Mouse (Mus musculus) thymus, postnatal 4 days (tissue): Measurements from ENCODE around the gene Adamts16.

Source experiments
- DNase-seq: peaks from one replicate; pipeline ENCODE4 v3.0.0; 2021

Adamts16 gene

DNA sequence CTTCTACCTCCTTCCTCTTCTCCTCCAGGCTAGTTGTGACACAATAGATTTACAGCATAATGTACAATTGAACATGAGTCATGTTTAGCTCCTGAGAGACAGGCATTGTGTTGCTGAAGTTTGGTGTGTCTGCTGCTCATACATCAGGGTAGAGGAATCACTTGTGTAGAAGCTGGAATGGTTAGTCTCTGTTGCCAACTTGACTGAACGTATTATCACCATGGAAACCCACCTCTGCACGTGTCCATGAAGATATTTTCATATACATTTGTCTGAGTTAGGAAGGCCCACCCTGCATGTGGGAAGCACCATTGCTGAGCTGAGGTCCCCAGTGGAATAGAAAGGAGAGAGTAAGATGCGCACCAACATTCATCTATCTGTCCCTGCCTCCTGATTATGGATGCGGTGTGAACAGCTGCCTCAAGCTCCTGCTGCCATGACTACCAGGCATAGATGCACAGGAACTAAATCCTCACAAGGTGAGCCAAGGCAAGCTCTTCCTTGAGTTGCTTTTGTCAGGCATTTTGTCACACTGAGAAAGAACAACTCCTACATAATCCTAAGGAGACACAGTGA lies 142.7 kb downstream of the Adamts16 start:
- DNase-seq: no peak

- DNase-seq: no peak
These were observed 152.1 kb downstream of the Adamts16 start for GRCm38 (mm10) chr13:70689452-70689960.

DNA sequence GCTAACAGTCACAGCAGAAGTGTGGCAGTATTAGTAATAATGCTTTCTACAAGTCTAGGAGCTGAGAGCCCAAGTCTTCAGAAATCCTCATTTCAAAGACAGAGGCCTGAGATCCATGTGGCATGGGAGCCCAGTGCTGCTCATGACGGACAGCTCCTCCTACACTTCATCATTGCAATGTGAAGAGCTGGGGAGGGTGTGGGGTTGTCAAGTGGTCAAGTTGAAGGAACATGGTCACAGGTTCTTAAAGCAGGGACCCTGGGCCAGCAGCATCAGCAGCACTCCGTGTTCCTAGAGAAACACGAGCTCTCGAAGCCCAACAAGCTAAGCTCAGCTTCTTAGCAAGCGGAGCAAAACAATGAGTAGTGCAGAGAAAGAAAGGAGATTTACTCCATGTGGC lies 155.8 kb downstream of the Adamts16 start:
- no peak for DNase-seq

GRCm38 (mm10) chr13:70684976-70685609 lies 156.5 kb downstream of the Adamts16 start:
- DNase-seq: no peak

DNA sequence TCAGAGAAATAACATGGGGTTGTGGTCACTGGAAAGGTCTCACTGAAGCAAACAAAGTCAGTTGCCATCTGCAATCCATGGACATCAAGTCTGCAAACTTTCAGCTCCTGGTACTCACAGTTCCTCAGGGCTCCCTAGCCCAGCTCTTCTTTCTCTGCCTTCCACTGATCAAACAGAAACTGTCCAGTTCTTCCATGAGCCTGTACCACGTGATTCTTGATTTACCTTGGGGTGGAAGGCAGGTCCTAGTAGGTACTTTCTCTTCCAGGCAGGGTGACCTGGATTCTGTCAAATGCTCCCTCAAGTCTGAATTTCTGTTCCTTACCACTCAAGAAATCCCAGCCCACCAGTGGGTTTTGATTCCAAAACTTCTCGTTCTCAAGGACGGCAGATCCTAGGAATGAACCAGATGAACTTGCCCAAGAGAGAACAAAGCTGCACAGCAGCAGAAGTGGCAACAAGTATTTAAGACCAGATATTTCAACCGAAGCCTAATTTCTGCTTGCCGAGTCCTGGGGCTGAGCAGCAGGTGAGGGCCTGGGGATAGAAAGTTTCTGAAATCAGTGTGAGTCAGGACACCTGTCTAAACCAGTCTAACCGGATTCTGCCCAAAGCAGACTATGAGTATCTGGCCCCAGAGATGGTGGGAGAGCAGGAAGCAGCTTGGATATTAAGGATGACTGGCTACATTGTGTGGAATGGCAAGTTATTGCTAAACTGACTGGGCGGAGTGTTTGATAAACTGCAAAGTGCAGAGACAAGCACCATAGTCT lies 160.0 kb downstream of the Adamts16 start:
- no peak for DNase-seq

GRCm38 (mm10) chr13:70680316-70680715 lies 161.3 kb downstream of the Adamts16 start:
- DNase-seq: no peak
